ENCODE assay signal across 29 mouse cellular contexts in genomic region chr9:71411171-71411570, GRCm38 (mm10).
DNase-seq lines count a peak whose midpoint lies in the region; ATAC-seq and TF ChIP-seq lines count a peak whose summit lies in the region.
"Had no signal": no experiment of that assay in that cellular context is flagged by ENCODE, and none has a peak within 500 bp of the region (broad histone marks: within the 10 kb centered on the region; RNA-seq: fewer than 3 reads in every experiment).

No protein-coding gene starts in this region.

- no peak overlapping the region for H3K27ac ChIP-seq in heart, adult 2 months
- H3K27ac ChIP-seq in intestine, embryonic 15.5 days = no peak overlapping the region
- H3K27ac ChIP-seq: embryonic facial prominence, embryonic 12.5 days; embryonic facial prominence, embryonic 15.5 days; gastrocnemius, adult 2 months; heart, embryonic 10.5 days; heart, embryonic 13.5 days; hindbrain, embryonic 14.5 days; hindbrain, postnatal 0 days had no signal

- H3K27me3 ChIP-seq in heart, adult 2 months (ENCODE audit: control insufficient read depth, insufficient read depth, low read length) = no peaks in the 10 kb centered on the region
- H3K27me3 ChIP-seq in intestine, embryonic 15.5 days (replicated peaks) = 0 out of 2 replicates have a peak, but pooled peaks cover 2% of the 10 kb centered on the region
- H3K27me3 ChIP-seq: embryonic facial prominence, embryonic 12.5 days; embryonic facial prominence, embryonic 15.5 days; heart, embryonic 13.5 days; Patski had no signal

- WGBS in heart, adult 2 months = 78% methylated on average over 1 of the region's 1 CpGs
- 87% methylated on average over 1 of the region's 1 CpGs for WGBS in intestine, embryonic 15.5 days

- no peak for TF ChIP-seq CTCF in heart, adult 2 months (IDR thresholded peaks at IDR 0.05)

- peak; percentile 68 for DNase-seq in heart, adult 11 months
- no peak for DNase-seq in heart, adult 2 months
- peak; percentile 46 for DNase-seq in R1 (ENCODE audit: low read depth, low spot score)
- peak; percentile 16 for DNase-seq in mesoderm, embryonic 11.5 days (ENCODE audit: low read depth, low spot score)
- DNase-seq in urinary bladder, postnatal 36 days (ENCODE audit: low spot score in 2 of 2) = no peak
- DNase-seq: adrenal gland, postnatal 10 days; adrenal gland, postnatal 36 days; cerebellum, adult 11 months; cerebellum, adult 2 months; cerebellum, adult 9-11 months; cerebellum, postnatal 25 days; forebrain, postnatal 0 days; gastrocnemius, adult 2 months; gastrocnemius, postnatal 14 days; heart, adult 18-20 months; heart, postnatal 14 days; heart, postnatal 4 days had no signal

- H3K4me2 ChIP-seq in intestine, embryonic 15.5 days (replicated peaks) = no peak overlapping the region
- H3K4me2 ChIP-seq: embryonic facial prominence, embryonic 12.5 days; embryonic facial prominence, embryonic 15.5 days; heart, embryonic 13.5 days; hindbrain, embryonic 14.5 days had no signal

- no peaks in the 10 kb centered on the region for H3K79me2 ChIP-seq in heart, adult 2 months (replicated peaks; ENCODE audit: control insufficient read depth, insufficient read depth, low read length)

- H3K4me3 ChIP-seq in heart, adult 2 months = no peak overlapping the region
- H3K4me3 ChIP-seq in intestine, embryonic 15.5 days (replicated peaks) = no peak overlapping the region
- H3K4me3 ChIP-seq: embryonic facial prominence, embryonic 12.5 days; embryonic facial prominence, embryonic 15.5 days; gastrocnemius, adult 2 months; heart, embryonic 10.5 days; heart, embryonic 13.5 days had no signal

- intact Hi-C loops in heart, adult 2 months (cut with DNase I) = no loop called here

- no peak overlapping the region for H3K9ac ChIP-seq in heart, adult 2 months (ENCODE audit: low read depth, low read length)
- H3K9ac ChIP-seq in intestine, embryonic 15.5 days = no peak overlapping the region
- H3K9ac ChIP-seq: embryonic facial prominence, embryonic 12.5 days; embryonic facial prominence, embryonic 15.5 days; forebrain, postnatal 0 days; heart, embryonic 13.5 days; hindbrain, embryonic 14.5 days had no signal

- no peak for TF ChIP-seq POLR2A in heart, adult 2 months (IDR thresholded peaks at IDR 0.05; ENCODE audit: insufficient read depth, low read depth, low read length)

- no peaks in the 10 kb centered on the region for H3K4me1 ChIP-seq in heart, adult 2 months (ENCODE audit: control insufficient read depth, insufficient read depth, low read length)
- no peaks in the 10 kb centered on the region for H3K4me1 ChIP-seq in intestine, embryonic 15.5 days (replicated peaks)
- H3K4me1 ChIP-seq: embryonic facial prominence, embryonic 12.5 days; embryonic facial prominence, embryonic 15.5 days; heart, embryonic 10.5 days; heart, embryonic 13.5 days had no signal

- no peaks in the 10 kb centered on the region for H3K9me3 ChIP-seq in intestine, embryonic 15.5 days
- H3K9me3 ChIP-seq: embryonic facial prominence, embryonic 15.5 days had no signal

- no peak for ATAC-seq in intestine, embryonic 15.5 days
- ATAC-seq: CD4-positive, CD25-positive, alpha-beta regulatory T cell, adult 4 months; forebrain, embryonic 14.5 days; forebrain, postnatal 0 days; hindbrain, postnatal 0 days; inflammation-experienced regulatory T-cells, adult 6 months; intestine, postnatal 0 days; Patski had no signal

- TF ChIP-seq EP300 in heart, adult 2 months (IDR thresholded peaks at IDR 0.05; ENCODE audit: insufficient read depth, low read depth, low read length) = no peak

- no peaks in the 10 kb centered on the region for H3K36me3 ChIP-seq in heart, adult 2 months (ENCODE audit: control insufficient read depth, insufficient read depth, low read length)
- H3K36me3 ChIP-seq in intestine, embryonic 15.5 days = no peaks in the 10 kb centered on the region
- H3K36me3 ChIP-seq: embryonic facial prominence, embryonic 12.5 days; embryonic facial prominence, embryonic 15.5 days; heart, embryonic 10.5 days; heart, embryonic 13.5 days had no signal

Comparison
In these comparisons a context has a peak if more than half of its experiments do, and no peak if none do; other contexts are left out.
1. DNase-seq: peak in heart, adult 11 months (single experiment), R1 (single experiment) and mesoderm, embryonic 11.5 days (single experiment); none in heart, adult 2 months (0 of 2) and urinary bladder, postnatal 36 days (0 of 2).